Mouse (Mus musculus) Patski (cell line): ENCODE data around the gene Agxt2. TPM values are rescaled to one million over a fixed set of nuclear protein-coding genes. Genes with fewer than 3 reads are reported as not detected.
A peak's percentile ranks its signal among the peaks of the same experiment; 100 is the strongest.

Experiments used
- ATAC-seq: fragments of 100-300 bp; one replicate; pipeline ENCODE4 v1.8.0; 2021
- CTCF ChIA-PET: fragments of 350-600 bp; sonication (Branson Sonifier 250); formaldehyde crosslinking; loops from one replicate; lab custom pipeline; 2022; ENCODE audit warnings: inconsistent platforms; lab: Charles Lee
- POLR2A ChIA-PET: fragments of 350-600 bp; sonication (Branson Sonifier 250); formaldehyde crosslinking; loops from one replicate; lab custom pipeline; 2022; ENCODE audit warnings: antibody characterized with exemption, inconsistent platforms; lab: Charles Lee
- DNase-seq: peaks from one replicate; pipeline ENCODE4 v3.0.0-alpha.2; 2011; ENCODE audit warnings: low read depth, low spot score
- H3K27me3 ChIP-seq: fragments of 371-371 bp; one replicate; pipeline ENCODE4 v1.5.1; 2021
- CTCF ChIP-seq: fragments of 100-300 bp; IDR thresholded peaks from one replicate; pipeline ENCODE4 v1.5.1; 2021
- in situ Hi-C: fragments of 300-500 bp; cut with MboI; formaldehyde crosslinking; loops from 3 replicates; pipeline ENCODE4 v1.11.1; 2018; ENCODE audit warnings: low pct_unique_long_range_greater_than_20kb, mixed read lengths
- polyA plus RNA-seq: library from polyadenylated mRNA; unstranded; gene quantifications from one replicate; pipeline ENCODE4 v1.2.3, GENCODE M21; 2021

The Agxt2 gene
- not detected for polyA plus RNA-seq

- ATAC-seq = no peak
- POLR2A ChIA-PET = no interaction called here
Observed at GRCm38 (mm10) chr15:10358039-10358948, at the start of gene Agxt2. Agxt2 (plus strand) TSS chr15:10358532.

GRCm38 (mm10) chr15:10311826-10312225, 46.5 kb upstream of the Agxt2 start:
- ChIA-PET CTCF (no interaction called here), POLR2A (no interaction called here)
- TF ChIP-seq CTCF = no peak
- ATAC-seq (no peak), DNase-seq (no peak)
- H3K27me3 ChIP-seq = peaks cover 9% of the 10 kb centered on the region
- in situ Hi-C loops = loop anchor here (5.0 to 10.0 kb wide), 2 partner anchors 855 to 1197 kb away; no protein-coding TSS in a partner anchor

More at GRCm38 (mm10) chr15:10358039-10358948, at the start of gene Agxt2:
- no peak for DNase-seq
- CTCF ChIA-PET = no interaction called here
- TF ChIP-seq CTCF = no peak
- in situ Hi-C loops = no loop called here
- peaks cover 8% of the 10 kb centered on the region for H3K27me3 ChIP-seq

GRCm38 (mm10) chr15:10313522-10314455, 44.5 kb upstream of the Agxt2 start:
- CTCF ChIA-PET = interaction anchor here (1.0 kb wide), 1 partner anchor 12 kb away, joined by 3 read pairs; no protein-coding TSS in a partner anchor
- no peak for DNase-seq
- peaks cover 14% of the 10 kb centered on the region for H3K27me3 ChIP-seq
- in situ Hi-C loops = loop anchor here (5.0 to 10.0 kb wide), 2 partner anchors 856 to 1199 kb away; no protein-coding TSS in a partner anchor
- POLR2A ChIA-PET = interaction anchor here (0.5 kb wide), 1 partner anchor 185 kb away, joined by 7 read pairs; no protein-coding TSS in a partner anchor
- peak; percentile 62 for ATAC-seq
- TF ChIP-seq CTCF = peak; percentile 65

- in situ Hi-C loops = no loop called here
- CTCF ChIA-PET = interaction anchor here (1.4 kb wide), 1 partner anchor 12 kb away, joined by 3 read pairs; no protein-coding TSS in a partner anchor
- ATAC-seq = no peak
- no peak for TF ChIP-seq CTCF
- POLR2A ChIA-PET = no interaction called here
- peaks cover 34% of the 10 kb centered on the region for H3K27me3 ChIP-seq
- DNase-seq = no peak
Observed at GRCm38 (mm10) chr15:10325080-10325479, 33.3 kb upstream of the Agxt2 start, which contains the start of gene Gm21973. Gm21973 (plus strand) TSS chr15:10325380.

GRCm38 (mm10) chr15:10330626-10331025, 27.7 kb upstream of the Agxt2 start:
- H3K27me3 ChIP-seq = peaks cover 14% of the 10 kb centered on the region
- ATAC-seq (peak; percentile 35), DNase-seq (no peak)
- POLR2A ChIA-PET = no interaction called here
- TF ChIP-seq CTCF = no peak
- in situ Hi-C loops = no loop called here
- CTCF ChIA-PET = no interaction called here

- DNase-seq (no peak), ATAC-seq (no peak)
- no peak for TF ChIP-seq CTCF
- POLR2A ChIA-PET = no interaction called here
- peaks cover 13% of the 10 kb centered on the region for H3K27me3 ChIP-seq
- CTCF ChIA-PET = no interaction called here
- in situ Hi-C loops = no loop called here
Observed at GRCm38 (mm10) chr15:10332566-10332965, 25.8 kb upstream of the Agxt2 start.

- DNase-seq (no peak), ATAC-seq (no peak)
- ChIA-PET POLR2A (interaction anchor here (0.6 kb wide), 1 partner anchor 130 kb away, joined by 7 read pairs; no protein-coding TSS in a partner anchor), CTCF (no interaction called here)
- TF ChIP-seq CTCF = no peak
- peaks cover 31% of the 10 kb centered on the region for H3K27me3 ChIP-seq
- in situ Hi-C loops = no loop called here
Observed at GRCm38 (mm10) chr15:10338606-10339005, 19.7 kb upstream of the Agxt2 start.

GRCm38 (mm10) chr15:10347044-10347443, 11.3 kb upstream of the Agxt2 start:
- no peak for TF ChIP-seq CTCF
- no peak for ATAC-seq
- H3K27me3 ChIP-seq = peaks cover 19% of the 10 kb centered on the region
- DNase-seq = no peak
- POLR2A ChIA-PET = no interaction called here
- CTCF ChIA-PET = no interaction called here
- in situ Hi-C loops = no loop called here

GRCm38 (mm10) chr15:10366331-10366730, 8.0 kb downstream of the Agxt2 start:
- TF ChIP-seq CTCF = no peak
- CTCF ChIA-PET = no interaction called here
- POLR2A ChIA-PET = no interaction called here
- in situ Hi-C loops = no loop called here
- DNase-seq (no peak), ATAC-seq (no peak)
- peaks cover 10% of the 10 kb centered on the region for H3K27me3 ChIP-seq

- ChIA-PET POLR2A (no interaction called here), CTCF (no interaction called here)
- DNase-seq (no peak), ATAC-seq (no peak)
- H3K27me3 ChIP-seq = peaks cover 11% of the 10 kb centered on the region
- in situ Hi-C loops = no loop called here
- no peak for TF ChIP-seq CTCF
Observed at GRCm38 (mm10) chr15:10375404-10375803, 17.1 kb downstream of the Agxt2 start.
